Mouse (Mus musculus): ENCODE data around the gene Il6. TPM values are rescaled to one million over a fixed set of nuclear protein-coding genes. Genes with fewer than 3 reads are reported as not detected.
"Not testable (repeated sequence)": the region's sequence is repeated elsewhere in the genome, so short reads cannot be mapped to it uniquely, and the experiment has no call there.

The Il6 gene
- not detected for total RNA-seq (2021)

DNA sequence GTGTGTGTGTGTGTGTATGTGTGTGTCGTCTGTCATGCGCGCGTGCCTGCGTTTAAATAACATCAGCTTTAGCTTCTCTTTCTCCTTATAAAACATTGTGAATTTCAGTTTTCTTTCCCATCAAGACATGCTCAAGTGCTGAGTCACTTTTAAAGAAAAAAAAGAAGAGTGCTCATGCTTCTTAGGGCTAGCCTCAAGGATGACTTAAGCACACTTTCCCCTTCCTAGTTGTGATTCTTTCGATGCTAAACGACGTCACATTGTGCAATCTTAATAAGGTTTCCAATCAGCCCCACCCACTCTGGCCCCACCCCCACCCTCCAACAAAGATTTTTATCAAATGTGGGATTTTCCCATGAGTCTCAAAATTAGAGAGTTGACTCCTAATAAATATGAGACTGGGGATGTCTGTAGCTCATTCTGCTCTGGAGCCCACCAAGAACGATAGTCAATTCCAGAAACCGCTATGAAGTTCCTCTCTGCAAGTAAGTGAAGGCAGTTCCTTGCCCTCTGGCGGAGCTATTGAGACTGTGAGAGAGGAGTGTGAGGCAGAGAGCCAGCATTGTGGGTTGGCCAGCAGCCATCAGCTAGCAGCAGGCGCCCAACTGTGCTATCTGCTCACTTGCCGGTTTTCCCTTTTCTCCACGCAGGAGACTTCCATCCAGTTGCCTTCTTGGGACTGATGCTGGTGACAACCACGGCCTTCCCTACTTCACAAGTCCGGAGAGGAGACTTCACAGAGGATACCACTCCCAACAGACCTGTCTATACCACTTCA lies at the start of gene Il6:
Il6 (plus strand) TSS at position 389 of the 778 bp plus-strand sequence.
- DNase-seq = peak; percentile 95 to 96
- intact Hi-C loops (cut with DNase I) = loop anchor here (1.0 to 5.0 kb wide), 3 partner anchors 116 to 189 kb away; no protein-coding TSS in a partner anchor

DNA sequence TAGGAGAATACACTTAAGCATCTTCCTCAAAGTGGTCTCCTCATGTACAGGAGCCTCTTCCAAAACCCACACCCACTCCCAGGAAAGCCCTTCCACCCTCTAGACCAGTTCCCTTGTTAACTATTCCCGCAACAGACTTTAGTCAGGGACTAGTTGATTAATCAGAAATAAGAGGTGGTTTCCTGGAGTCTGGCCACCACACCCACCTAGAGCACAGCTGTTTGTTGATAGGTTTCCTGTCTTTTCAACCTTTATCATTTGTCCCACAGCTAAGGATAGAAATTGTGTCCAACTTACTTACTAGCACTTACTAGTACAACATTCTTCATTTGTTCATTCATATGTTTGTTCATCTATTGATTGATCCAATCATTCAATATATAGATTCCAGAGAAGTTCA lies 49.4 kb upstream of the Il6 start:
- intact Hi-C loops (cut with DNase I) = no loop called here
- no peak for DNase-seq

DNA sequence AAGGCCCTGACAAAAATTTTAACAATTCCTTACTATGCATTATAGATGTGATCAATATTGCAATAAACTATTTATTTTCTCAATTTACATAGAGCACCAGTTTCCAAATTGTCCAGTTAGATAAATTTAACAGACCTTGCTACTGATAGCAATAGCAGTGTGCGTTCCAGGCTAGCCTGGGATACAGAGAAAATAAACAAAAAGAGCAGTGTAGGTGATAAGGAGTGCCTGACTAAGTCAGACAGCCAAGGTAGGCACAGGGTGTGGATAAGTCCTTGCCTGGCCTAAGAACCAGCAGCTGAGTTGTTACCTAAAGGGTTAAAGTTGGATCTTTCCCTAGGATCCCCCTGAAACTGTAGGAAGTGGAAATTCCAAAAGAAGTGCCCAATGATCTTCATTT lies 42.7 kb upstream of the Il6 start:
- intact Hi-C loops (cut with DNase I) = no loop called here

DNA sequence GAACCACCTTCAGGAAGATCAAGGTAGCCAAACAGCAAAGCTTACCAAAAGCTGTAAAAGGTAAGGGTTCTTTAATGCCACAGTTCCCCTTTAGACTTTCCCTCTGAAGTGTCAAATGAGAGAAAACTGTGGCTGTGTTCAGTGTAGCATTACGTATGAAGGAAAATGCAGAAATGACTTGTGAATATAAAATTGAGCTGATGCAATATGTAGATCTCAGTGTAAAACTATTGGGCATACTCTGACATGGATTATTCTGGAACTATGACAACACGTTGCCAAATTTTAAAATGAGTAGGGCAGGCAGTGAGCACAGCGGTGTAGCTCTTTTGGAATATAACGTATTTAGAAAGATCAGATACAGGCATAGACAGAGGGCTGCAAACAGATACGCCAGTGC lies 40.1 kb upstream of the Il6 start:
- intact Hi-C loops (cut with DNase I) = no loop called here
- DNase-seq = no peak

More for the DNA sequence above, 42.7 kb upstream of the Il6 start:
- DNase-seq = no peak

DNA sequence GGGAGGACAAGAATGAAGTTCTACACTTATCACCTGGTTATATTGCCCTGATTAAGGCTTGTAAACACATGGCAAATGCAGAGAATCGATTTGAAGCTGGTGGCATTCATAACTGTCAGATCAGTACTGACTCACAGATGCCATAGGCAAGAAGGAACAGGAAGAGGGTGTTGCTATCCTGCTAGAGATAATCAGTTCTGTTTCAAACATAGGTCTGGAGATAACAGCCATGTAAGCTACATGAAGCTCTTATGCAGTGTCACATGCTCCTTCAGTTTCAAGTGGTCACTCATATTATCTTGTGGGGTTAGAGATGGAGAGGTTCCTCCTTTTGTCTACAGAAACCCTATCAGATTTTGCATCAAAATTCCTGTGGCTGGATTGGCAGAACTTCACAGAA lies 39.4 kb upstream of the Il6 start:
- no peak for DNase-seq
- intact Hi-C loops (cut with DNase I) = no loop called here

DNA sequence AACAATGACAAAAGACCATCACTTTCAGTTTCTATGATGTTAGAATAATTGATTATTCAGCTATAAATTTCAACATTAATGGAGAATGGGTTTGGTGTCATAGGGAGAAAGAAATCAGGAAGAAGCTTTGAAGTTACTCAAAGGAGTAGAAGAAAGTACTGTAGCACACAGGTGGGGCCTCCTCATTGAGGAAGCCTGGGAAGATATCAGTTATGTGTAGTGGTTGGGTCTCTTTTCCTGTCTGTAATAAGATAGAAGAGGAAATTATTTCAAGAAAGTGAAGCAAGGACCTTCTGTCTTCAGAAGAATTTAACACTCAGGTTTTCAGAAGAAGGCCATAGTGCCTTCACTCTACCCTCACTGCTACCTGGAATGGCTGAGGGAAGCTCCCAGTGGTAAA lies 38.8 kb upstream of the Il6 start:
- no peak for DNase-seq
- intact Hi-C loops (cut with DNase I) = no loop called here

DNA sequence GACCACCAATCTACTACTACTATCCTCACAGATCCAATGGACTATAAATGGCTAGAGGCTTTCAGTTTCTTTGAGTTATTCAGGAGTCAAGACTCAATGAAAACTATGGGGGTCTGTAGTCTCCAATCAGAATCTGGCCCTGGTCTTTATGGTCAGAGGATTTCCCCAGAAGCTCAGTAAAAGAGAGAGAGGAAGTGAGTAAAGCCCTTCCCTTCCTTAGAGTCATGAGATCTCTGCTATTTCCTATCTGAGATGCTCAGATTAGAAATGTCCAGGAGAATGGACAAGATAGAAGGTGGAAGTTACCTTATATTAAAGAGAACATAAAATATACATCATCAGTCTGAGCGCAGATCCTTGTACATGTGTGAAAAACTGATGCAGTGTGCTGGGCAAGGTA lies 19.3 kb upstream of the Il6 start:
- intact Hi-C loops (cut with DNase I) = no loop called here
- DNase-seq = no peak

DNA sequence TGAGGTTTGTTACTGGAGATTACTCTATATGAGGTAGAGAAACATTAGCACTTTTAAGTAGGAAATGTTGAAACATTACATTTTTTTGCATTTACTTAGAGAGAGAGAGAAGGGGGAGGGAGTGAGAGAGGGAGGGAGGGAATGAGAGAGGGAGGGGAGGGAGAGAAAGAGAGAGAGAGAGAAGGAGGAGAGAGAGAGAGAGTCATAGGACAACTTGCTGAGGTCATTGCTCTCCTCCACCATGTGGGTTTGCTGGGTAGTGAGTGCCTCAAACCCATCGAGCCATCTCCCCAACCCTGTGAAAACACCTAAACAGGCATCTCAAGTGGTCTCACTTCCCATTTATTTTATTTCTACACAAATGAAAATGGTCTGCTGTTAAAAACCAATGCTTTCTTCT lies 18.6 kb upstream of the Il6 start:
- intact Hi-C loops (cut with DNase I) = no loop called here
- DNase-seq = no peak

- no peak for DNase-seq
- intact Hi-C loops (cut with DNase I) = no loop called here
Observed at GRCm38 (mm10) chr5:29997351-29997750, 15.6 kb upstream of the Il6 start.

GRCm38 (mm10) chr5:30000921-30001320 lies 12.0 kb upstream of the Il6 start:
- DNase-seq = no peak
- intact Hi-C loops (cut with DNase I) = no loop called here

GRCm38 (mm10) chr5:30014580-30014979 lies 1.7 kb downstream of the Il6 start:
- DNase-seq = peak; percentile 36 to 43
- intact Hi-C loops (cut with DNase I) = loop anchor here (5.0 kb wide), 2 partner anchors 117 to 172 kb away; no protein-coding TSS in a partner anchor

GRCm38 (mm10) chr5:30035862-30036261 lies 22.9 kb downstream of the Il6 start:
- DNase-seq; intact Hi-C loops (cut with DNase I): not testable (repeated sequence)

GRCm38 (mm10) chr5:30037111-30037510 lies 24.2 kb downstream of the Il6 start:
- DNase-seq; intact Hi-C loops (cut with DNase I): not testable (repeated sequence)

GRCm38 (mm10) chr5:30039324-30039723 lies 26.4 kb downstream of the Il6 start:
- DNase-seq; intact Hi-C loops (cut with DNase I): not testable (repeated sequence)

- DNase-seq; intact Hi-C loops (cut with DNase I): not testable (repeated sequence)
Observed at GRCm38 (mm10) chr5:30039841-30040240, 26.9 kb downstream of the Il6 start.

DNA sequence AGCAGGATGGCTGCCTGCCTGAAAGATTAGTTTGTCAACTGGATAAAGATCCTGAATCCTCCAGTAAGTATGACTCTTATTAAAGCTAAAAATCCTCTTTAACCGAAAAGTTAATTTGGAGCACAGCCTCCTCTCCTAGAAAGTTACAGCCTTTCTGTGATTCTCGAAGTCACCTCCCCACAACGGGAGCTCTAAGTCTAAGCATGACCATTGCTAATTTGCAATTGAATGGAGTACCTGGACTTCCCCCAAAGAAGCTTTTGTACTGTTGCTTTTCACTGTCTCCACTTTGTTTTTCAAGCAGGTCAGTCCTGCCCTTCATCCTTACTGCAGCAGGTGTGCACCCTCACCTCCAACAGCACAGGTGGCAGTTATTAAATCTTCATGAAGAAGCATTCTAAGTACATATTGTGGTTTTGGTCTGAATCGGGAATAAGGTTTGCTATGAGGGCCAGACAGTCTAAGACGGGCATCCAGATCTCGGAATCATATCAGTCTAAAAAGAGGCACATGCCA lies 45.4 kb downstream of the Il6 start:
- DNase-seq = no peak

GRCm38 (mm10) chr5:30059607-30060006 lies 46.7 kb downstream of the Il6 start:
- DNase-seq; intact Hi-C loops (cut with DNase I): not testable (repeated sequence)

More for the DNA sequence above, 45.4 kb downstream of the Il6 start:
- intact Hi-C loops (cut with DNase I) = no loop called here

- no peak for DNase-seq
- intact Hi-C loops (cut with DNase I) = no loop called here
Observed at GRCm38 (mm10) chr5:30067726-30068125, 54.8 kb downstream of the Il6 start.

All from heart, postnatal 10 days (tissue).